Mouse (Mus musculus) adrenal gland, adult 2 months (tissue): ENCODE measurements around the gene Dop1a. TPM values are rescaled to one million over a fixed set of nuclear protein-coding genes. Genes with fewer than 3 reads are reported as not detected.

Experiments used
- DNase-seq: peaks from one replicate; pipeline ENCODE4 v3.0.0; 2021
- polyA plus RNA-seq: library from polyadenylated mRNA; depleted of rRNA; stranded (reverse); fragments of >200 nt; gene quantifications from 2 replicates; pipeline ENCODE4 v1.2.3, GENCODE M21; 2012
- total RNA-seq, 2 experiments: library from RNA; stranded (reverse); gene quantifications; 2 replicates each; pipeline ENCODE4 v1.2.3; 2021

The Dop1a gene
- total and polyA plus RNA-seq, 3 experiments: 3.1 to 26.1 (median 20.0) TPM

- no peak for DNase-seq
Observed at GRCm38 (mm10) chr9:86499083-86499482, 32.1 kb downstream of the Dop1a start.

GRCm38 (mm10) chr9:86507437-86507836 lies 40.5 kb downstream of the Dop1a start:
- no peak for DNase-seq

GRCm38 (mm10) chr9:86513733-86514132 lies 46.8 kb downstream of the Dop1a start:
- DNase-seq: no peak

- no peak for DNase-seq
Observed at GRCm38 (mm10) chr9:86514390-86514789, 47.4 kb downstream of the Dop1a start.

GRCm38 (mm10) chr9:86514798-86515197 lies 47.8 kb downstream of the Dop1a start:
- no peak for DNase-seq

GRCm38 (mm10) chr9:86522335-86522734 lies 55.4 kb downstream of the Dop1a start:
- no peak for DNase-seq

- peak; percentile 74 for DNase-seq
Observed at GRCm38 (mm10) chr9:86525600-86525999, 58.6 kb downstream of the Dop1a start.

- no peak for DNase-seq
Observed at GRCm38 (mm10) chr9:86534071-86534470, 67.1 kb downstream of the Dop1a start.

GRCm38 (mm10) chr9:86543451-86543850 lies 76.5 kb downstream of the Dop1a start:
- DNase-seq: no peak

- no peak for DNase-seq
Observed at GRCm38 (mm10) chr9:86544559-86544958, 77.6 kb downstream of the Dop1a start.

- no peak for DNase-seq
Observed at GRCm38 (mm10) chr9:86549637-86550162, 82.7 kb downstream of the Dop1a start.

- DNase-seq: no peak
Observed at GRCm38 (mm10) chr9:86550717-86551116, 83.8 kb downstream of the Dop1a start.

- no peak for DNase-seq
Observed at GRCm38 (mm10) chr9:86553886-86554285, 86.9 kb downstream of the Dop1a start.

- DNase-seq: no peak
Observed at GRCm38 (mm10) chr9:86554641-86555040, 87.7 kb downstream of the Dop1a start.

- DNase-seq: peak; percentile 84
Observed at GRCm38 (mm10) chr9:86560543-86560942, 93.6 kb downstream of the Dop1a start.

GRCm38 (mm10) chr9:86569314-86569910 lies 102.5 kb downstream of the Dop1a start:
- peak; percentile 27 for DNase-seq

GRCm38 (mm10) chr9:86570261-86570890 lies 103.4 kb downstream of the Dop1a start:
- DNase-seq: no peak

- no peak for DNase-seq
Observed at GRCm38 (mm10) chr9:86570946-86571345, 104.0 kb downstream of the Dop1a start.

- DNase-seq: peak; percentile 98
Observed at GRCm38 (mm10) chr9:86571540-86572135, 104.7 kb downstream of the Dop1a start, which contains the start of the genes Pgm3 and Rwdd2a. TSS of gene Pgm3 (minus strand) at chr9:86571842. TSS of gene Rwdd2a (plus strand) at chr9:86571991.

GRCm38 (mm10) chr9:86572196-86572595 lies 105.2 kb downstream of the Dop1a start:
- peak; percentile 75 for DNase-seq

GRCm38 (mm10) chr9:86572636-86573291 lies 105.8 kb downstream of the Dop1a start:
- DNase-seq: peak; percentile 79

- no peak for DNase-seq
Observed at GRCm38 (mm10) chr9:86573616-86574303, 106.8 kb downstream of the Dop1a start.
